Mouse (Mus musculus): ENCODE results near the gene Tigd4.

- TF ChIP-seq POLR2A (IDR thresholded peaks at IDR 0.05; ENCODE audit: borderline replicate concordance, low read depth, low read length) (no peak), CTCF (IDR thresholded peaks at IDR 0.05; ENCODE audit: low read depth, low read length) (no peak)
These were observed 35.1 kb upstream of the Tigd4 start for GRCm38 (mm10) chr3:84558301-84558700.
